ENCODE assay signal across 13 mouse cellular contexts in genomic region chr15:93084967-93085617, GRCm38 (mm10).
DNase-seq lines count a peak whose midpoint lies in the region; ATAC-seq lines count a peak whose summit lies in the region.
"Had no signal": no experiment of that assay in that cellular context is flagged by ENCODE, and none has a peak within 500 bp of the region (broad histone marks: within the 10 kb centered on the region; RNA-seq: fewer than 3 reads in every experiment).

No protein-coding gene starts in this region.

- peak; percentile 26 for DNase-seq in hindbrain, embryonic 10.5 days (ENCODE audit: low spot score)
- DNase-seq in hindbrain, embryonic 11.5 days (ENCODE audit: low spot score): no peak
- peak; percentile 9 to 40 for DNase-seq in left cerebral cortex, postnatal 36 days (ENCODE audit: low spot score in 2 of 2)
- DNase-seq in right cerebral cortex, adult 2 months (ENCODE audit: low spot score in 2 of 2): peak; percentile 8 to 29
- DNase-seq in thymus, adult 18-20 months: no peak
- no peak for DNase-seq in adrenal gland, postnatal 10 days

- no peak overlapping the region for H3K9ac ChIP-seq in hindbrain, embryonic 11.5 days (ENCODE audit: low read depth, low read length)
- H3K9ac ChIP-seq in forebrain, embryonic 16.5 days (replicated peaks; ENCODE audit: low read depth, low read length): no peak overlapping the region
- H3K9ac ChIP-seq in intestine, embryonic 15.5 days: no peak overlapping the region
- H3K9ac ChIP-seq: lung, embryonic 15.5 days; neural tube, embryonic 12.5 days; stomach, embryonic 15.5 days had no signal

- intact Hi-C loops in left cerebral cortex, postnatal 36 days (cut with DNase I): loop anchor here (5.0 kb wide), 1 partner anchor 132 kb away; no protein-coding TSS in a partner anchor

- no peak overlapping the region for H3K4me2 ChIP-seq in hindbrain, embryonic 11.5 days (replicated peaks; ENCODE audit: low read depth, low read length)
- H3K4me2 ChIP-seq in forebrain, embryonic 16.5 days (ENCODE audit: low read length): no peak overlapping the region
- no peak overlapping the region for H3K4me2 ChIP-seq in intestine, embryonic 15.5 days (replicated peaks)
- H3K4me2 ChIP-seq: lung, embryonic 15.5 days; neural tube, embryonic 12.5 days; stomach, embryonic 15.5 days had no signal

- no peak for ATAC-seq in hindbrain, embryonic 11.5 days (ENCODE audit: low FRiP score)
- ATAC-seq in forebrain, embryonic 16.5 days: peak; percentile 81
- no peak for ATAC-seq in intestine, embryonic 15.5 days
- ATAC-seq: activated CD4-positive, CD25-positive, alpha-beta regulatory T cell, adult 4 months had no signal

- H3K27me3 ChIP-seq in hindbrain, embryonic 10.5 days (ENCODE audit: insufficient read depth, poor library complexity, severe bottlenecking): no peaks in the 10 kb centered on the region
- H3K27me3 ChIP-seq in hindbrain, embryonic 11.5 days (ENCODE audit: control insufficient read depth, insufficient read depth, low read length): no peaks in the 10 kb centered on the region
- no peaks in the 10 kb centered on the region for H3K27me3 ChIP-seq in forebrain, embryonic 16.5 days (replicated peaks; ENCODE audit: control insufficient read depth, insufficient read depth, low read length)
- no peaks in the 10 kb centered on the region for H3K27me3 ChIP-seq in intestine, embryonic 15.5 days (replicated peaks)
- H3K27me3 ChIP-seq: CH12.LX; lung, embryonic 15.5 days; neural tube, embryonic 12.5 days; stomach, embryonic 15.5 days had no signal

- peaks cover 6% of the 10 kb centered on the region for H3K4me1 ChIP-seq in hindbrain, embryonic 10.5 days (replicated peaks)
- H3K4me1 ChIP-seq in hindbrain, embryonic 11.5 days (replicated peaks; ENCODE audit: control insufficient read depth, insufficient read depth, low read length): 0 out of 2 replicates have a peak, but pooled peaks cover 2% of the 10 kb centered on the region
- no peaks in the 10 kb centered on the region; the same call in 1 of the 2 replicates for H3K4me1 ChIP-seq in forebrain, embryonic 16.5 days (replicated peaks; ENCODE audit: control insufficient read depth, insufficient read depth, low read length)
- no peaks in the 10 kb centered on the region for H3K4me1 ChIP-seq in intestine, embryonic 15.5 days (replicated peaks)
- H3K4me1 ChIP-seq: lung, embryonic 15.5 days; stomach, embryonic 15.5 days had no signal

- H3K4me3 ChIP-seq in hindbrain, embryonic 10.5 days: no peak overlapping the region
- no peak overlapping the region for H3K4me3 ChIP-seq in hindbrain, embryonic 11.5 days (ENCODE audit: low read depth, low read length)
- H3K4me3 ChIP-seq in forebrain, embryonic 16.5 days (replicated peaks; ENCODE audit: low read length): no peak overlapping the region
- no peak overlapping the region for H3K4me3 ChIP-seq in intestine, embryonic 15.5 days (replicated peaks)
- H3K4me3 ChIP-seq: lung, embryonic 15.5 days; neural tube, embryonic 12.5 days; stomach, embryonic 15.5 days had no signal

- no peaks in the 10 kb centered on the region for H3K36me3 ChIP-seq in hindbrain, embryonic 10.5 days
- H3K36me3 ChIP-seq in hindbrain, embryonic 11.5 days (ENCODE audit: control insufficient read depth, insufficient read depth, low read length): no peaks in the 10 kb centered on the region
- H3K36me3 ChIP-seq in forebrain, embryonic 16.5 days (ENCODE audit: control insufficient read depth, insufficient read depth): no peaks in the 10 kb centered on the region
- no peaks in the 10 kb centered on the region for H3K36me3 ChIP-seq in intestine, embryonic 15.5 days
- H3K36me3 ChIP-seq: lung, embryonic 15.5 days; neural tube, embryonic 12.5 days; stomach, embryonic 15.5 days had no signal

- 39% methylated on average over 14 of the region's 14 CpGs for WGBS in hindbrain, embryonic 10.5 days
- 38% methylated on average over 14 of the region's 14 CpGs for WGBS in hindbrain, embryonic 11.5 days
- WGBS in forebrain, embryonic 16.5 days: 24% methylated on average over 14 of the region's 14 CpGs
- WGBS in intestine, embryonic 15.5 days: 53% methylated on average over 14 of the region's 14 CpGs

- no peaks in the 10 kb centered on the region for H3K9me3 ChIP-seq in hindbrain, embryonic 10.5 days
- no peaks in the 10 kb centered on the region for H3K9me3 ChIP-seq in hindbrain, embryonic 11.5 days (ENCODE audit: control insufficient read depth, low read length)
- no peaks in the 10 kb centered on the region for H3K9me3 ChIP-seq in forebrain, embryonic 16.5 days (ENCODE audit: control insufficient read depth, low read length)
- no peaks in the 10 kb centered on the region for H3K9me3 ChIP-seq in intestine, embryonic 15.5 days
- H3K9me3 ChIP-seq: lung, embryonic 15.5 days; neural tube, embryonic 12.5 days; stomach, embryonic 15.5 days had no signal

- peak overlapping the region; percentile 35; the same call in 1 of the 2 replicates for H3K27ac ChIP-seq in hindbrain, embryonic 10.5 days
- H3K27ac ChIP-seq in hindbrain, embryonic 11.5 days (ENCODE audit: low read depth, low read length): no peak overlapping the region
- no peak overlapping the region for H3K27ac ChIP-seq in forebrain, embryonic 16.5 days (ENCODE audit: low read length)
- H3K27ac ChIP-seq in intestine, embryonic 15.5 days: no peak overlapping the region
- H3K27ac ChIP-seq: lung, embryonic 15.5 days; neural tube, embryonic 12.5 days; stomach, embryonic 15.5 days had no signal

Comparison
In these comparisons a context has a peak if more than half of its experiments do, and no peak if none do; other contexts are left out.
1. DNase-seq: peak in hindbrain, embryonic 10.5 days (single experiment), left cerebral cortex, postnatal 36 days (2 of 2) and right cerebral cortex, adult 2 months (2 of 2); none in hindbrain, embryonic 11.5 days (single experiment), thymus, adult 18-20 months (0 of 2) and adrenal gland, postnatal 10 days (single experiment).